Mouse (Mus musculus): Measurements from ENCODE around the gene Agbl4.

Agbl4 gene

GRCm38 (mm10) chr4:111400676-111401075 lies 1003.2 kb downstream of the Agbl4 start:
- DNase-seq: no peak

- no peak for DNase-seq
Measured at GRCm38 (mm10) chr4:111403243-111403642, 1005.8 kb downstream of the Agbl4 start.

- DNase-seq: peak; percentile 27 to 51
Measured at GRCm38 (mm10) chr4:111410731-111411130, 1013.3 kb downstream of the Agbl4 start.

GRCm38 (mm10) chr4:111414399-111414798 lies 1016.9 kb downstream of the Agbl4 start:
- DNase-seq: peak; percentile 32 to 49

GRCm38 (mm10) chr4:111414818-111415488 lies 1017.5 kb downstream of the Agbl4 start, which contains the start of gene Bend5:
Bend5 (plus strand) TSS chr4:111415006.
- DNase-seq: peak; percentile 71 to 90

GRCm38 (mm10) chr4:111416126-111416525 lies 1018.7 kb downstream of the Agbl4 start:
- no peak for DNase-seq

GRCm38 (mm10) chr4:111416551-111416950 lies 1019.1 kb downstream of the Agbl4 start:
- DNase-seq: no peak

GRCm38 (mm10) chr4:111417716-111418115 lies 1020.3 kb downstream of the Agbl4 start:
- DNase-seq: no peak

- no peak for DNase-seq
Measured at GRCm38 (mm10) chr4:111419476-111419875, 1022.0 kb downstream of the Agbl4 start.

GRCm38 (mm10) chr4:111420031-111420430 lies 1022.6 kb downstream of the Agbl4 start:
- DNase-seq: no peak

GRCm38 (mm10) chr4:111420955-111421354 lies 1023.5 kb downstream of the Agbl4 start:
- no peak for DNase-seq

GRCm38 (mm10) chr4:111421785-111422184 lies 1024.3 kb downstream of the Agbl4 start:
- no peak for DNase-seq

GRCm38 (mm10) chr4:111424371-111424950 lies 1027.0 kb downstream of the Agbl4 start:
- DNase-seq: no peak

- DNase-seq: no peak
Measured at GRCm38 (mm10) chr4:111425170-111425569, 1027.7 kb downstream of the Agbl4 start.

GRCm38 (mm10) chr4:111431186-111431585 lies 1033.7 kb downstream of the Agbl4 start:
- DNase-seq: no peak

- no peak for DNase-seq
Measured at GRCm38 (mm10) chr4:111432013-111432412, 1034.6 kb downstream of the Agbl4 start.

GRCm38 (mm10) chr4:111432417-111432816 lies 1035.0 kb downstream of the Agbl4 start:
- no peak for DNase-seq

- no peak for DNase-seq
Measured at GRCm38 (mm10) chr4:111441709-111442108, 1044.2 kb downstream of the Agbl4 start.

- DNase-seq: peak in 1 of 2 experiments; percentile 31
Measured at GRCm38 (mm10) chr4:111442435-111443238, 1045.2 kb downstream of the Agbl4 start.

GRCm38 (mm10) chr4:111443906-111444615 lies 1046.6 kb downstream of the Agbl4 start:
- no peak for DNase-seq

GRCm38 (mm10) chr4:111444616-111445160 lies 1047.2 kb downstream of the Agbl4 start:
- no peak for DNase-seq

GRCm38 (mm10) chr4:111447918-111448317 lies 1050.5 kb downstream of the Agbl4 start:
- DNase-seq: no peak

GRCm38 (mm10) chr4:111448586-111448985 lies 1051.1 kb downstream of the Agbl4 start:
- DNase-seq: no peak
